Mouse (Mus musculus): ENCODE data around the gene Gpc6. TPM values are rescaled to one million over a fixed set of nuclear protein-coding genes. Genes with fewer than 3 reads are reported as not detected.

Gene Gpc6
- polyA plus RNA-seq, 1 experiment from 2014 or later: 24.6 TPM

- 83% methylated on average over 8 of the region's 8 CpGs for WGBS
- no peak overlapping the region for H3K27ac ChIP-seq (replicated peaks)
- H3K27me3 ChIP-seq (replicated peaks): no peaks in the 10 kb centered on the region
- no peaks in the 10 kb centered on the region for H3K36me3 ChIP-seq
- ATAC-seq (ENCODE audit: low FRiP score): no peak
- H3K9me3 ChIP-seq (replicated peaks): no peaks in the 10 kb centered on the region
- no peak overlapping the region for H3K4me3 ChIP-seq (replicated peaks)
- H3K9ac ChIP-seq (replicated peaks): no peak overlapping the region
- no peak overlapping the region for H3K4me2 ChIP-seq
- 0 out of 2 replicates have a peak, but pooled peaks cover 4% of the 10 kb centered on the region for H3K4me1 ChIP-seq
These were observed 647.1 kb downstream of the Gpc6 start for GRCm38 (mm10) chr14:117572213-117572612.

- no peak for ATAC-seq (ENCODE audit: low FRiP score)
- H3K27ac ChIP-seq (replicated peaks): no peak overlapping the region
- no peaks in the 10 kb centered on the region for H3K27me3 ChIP-seq (replicated peaks)
- H3K9ac ChIP-seq (replicated peaks): no peak overlapping the region
- no peaks in the 10 kb centered on the region for H3K9me3 ChIP-seq (replicated peaks)
- H3K4me2 ChIP-seq: no peak overlapping the region
- WGBS: 67% methylated on average over 6 of the region's 6 CpGs
- 0 out of 2 replicates have a peak, but pooled peaks cover 4% of the 10 kb centered on the region for H3K4me1 ChIP-seq
- H3K4me3 ChIP-seq (replicated peaks): no peak overlapping the region
- no peaks in the 10 kb centered on the region for H3K36me3 ChIP-seq
These were observed 649.1 kb downstream of the Gpc6 start for GRCm38 (mm10) chr14:117574216-117574615.

GRCm38 (mm10) chr14:117581740-117582139 is 656.6 kb downstream of the Gpc6 start:
- Histone ChIP-seq H3K9me3 (replicated peaks) (no peaks in the 10 kb centered on the region), H3K4me1 (no peaks in the 10 kb centered on the region), H3K4me3 (replicated peaks) (no peak overlapping the region), H3K4me2 (no peak overlapping the region), H3K27me3 (replicated peaks) (no peaks in the 10 kb centered on the region), H3K36me3 (no peaks in the 10 kb centered on the region), H3K27ac (replicated peaks) (no peak overlapping the region), H3K9ac (replicated peaks) (no peak overlapping the region)
- no peak for ATAC-seq (ENCODE audit: low FRiP score)
- WGBS: 96% methylated on average over 6 of the region's 6 CpGs

GRCm38 (mm10) chr14:117599758-117600157 is 674.6 kb downstream of the Gpc6 start:
- Histone ChIP-seq H3K9me3 (replicated peaks) (no peaks in the 10 kb centered on the region), H3K4me2 (no peak overlapping the region), H3K9ac (replicated peaks) (no peak overlapping the region), H3K4me1 (0 out of 2 replicates have a peak, but pooled peaks cover 2% of the 10 kb centered on the region), H3K27me3 (replicated peaks) (no peaks in the 10 kb centered on the region), H3K27ac (replicated peaks) (no peak overlapping the region), H3K36me3 (no peaks in the 10 kb centered on the region), H3K4me3 (replicated peaks) (no peak overlapping the region)
- no peak for ATAC-seq (ENCODE audit: low FRiP score)
- 62% methylated on average over 5 of the region's 5 CpGs for WGBS

GRCm38 (mm10) chr14:117603837-117604236 is 678.7 kb downstream of the Gpc6 start:
- Histone ChIP-seq H3K4me1 (0 out of 2 replicates have a peak, but pooled peaks cover 2% of the 10 kb centered on the region), H3K9ac (replicated peaks) (no peak overlapping the region), H3K4me2 (no peak overlapping the region), H3K27ac (replicated peaks) (no peak overlapping the region), H3K4me3 (replicated peaks) (no peak overlapping the region), H3K36me3 (no peaks in the 10 kb centered on the region), H3K27me3 (replicated peaks) (no peaks in the 10 kb centered on the region), H3K9me3 (replicated peaks) (no peaks in the 10 kb centered on the region)
- ATAC-seq (ENCODE audit: low FRiP score): no peak
- 79% methylated on average over 1 of the region's 1 CpGs for WGBS

GRCm38 (mm10) chr14:117605750-117606149 is 680.6 kb downstream of the Gpc6 start:
- Histone ChIP-seq H3K27ac (replicated peaks) (no peak overlapping the region), H3K4me1 (no peaks in the 10 kb centered on the region), H3K9ac (replicated peaks) (no peak overlapping the region), H3K36me3 (no peaks in the 10 kb centered on the region), H3K4me2 (no peak overlapping the region), H3K9me3 (replicated peaks) (no peaks in the 10 kb centered on the region), H3K4me3 (replicated peaks) (no peak overlapping the region), H3K27me3 (replicated peaks) (no peaks in the 10 kb centered on the region)
- WGBS: 72% methylated on average over 2 of the region's 2 CpGs
- no peak for ATAC-seq (ENCODE audit: low FRiP score)

- ATAC-seq (ENCODE audit: low FRiP score): no peak
- WGBS: 60% methylated on average over 3 of the region's 3 CpGs
These were observed 686.0 kb downstream of the Gpc6 start for GRCm38 (mm10) chr14:117611113-117611512.

GRCm38 (mm10) chr14:117625100-117625710 is 700.1 kb downstream of the Gpc6 start:
- Histone ChIP-seq H3K4me2 (no peak overlapping the region), H3K4me1 (no peaks in the 10 kb centered on the region), H3K9ac (replicated peaks) (no peak overlapping the region), H3K36me3 (no peaks in the 10 kb centered on the region), H3K4me3 (replicated peaks) (no peak overlapping the region), H3K9me3 (replicated peaks) (no peaks in the 10 kb centered on the region), H3K27ac (replicated peaks) (no peak overlapping the region), H3K27me3 (replicated peaks) (no peaks in the 10 kb centered on the region)
- 76% methylated on average over 9 of the region's 9 CpGs for WGBS
- ATAC-seq (ENCODE audit: low FRiP score): no peak

More at GRCm38 (mm10) chr14:117611113-117611512, 686.0 kb downstream of the Gpc6 start:
- Histone ChIP-seq H3K9me3 (replicated peaks) (no peaks in the 10 kb centered on the region), H3K36me3 (no peaks in the 10 kb centered on the region), H3K27ac (replicated peaks) (no peak overlapping the region), H3K4me1 (no peaks in the 10 kb centered on the region), H3K9ac (replicated peaks) (no peak overlapping the region), H3K27me3 (replicated peaks) (no peaks in the 10 kb centered on the region), H3K4me3 (replicated peaks) (no peak overlapping the region), H3K4me2 (no peak overlapping the region)

GRCm38 (mm10) chr14:117634238-117634940 is 709.3 kb downstream of the Gpc6 start:
- ATAC-seq (ENCODE audit: low FRiP score): no peak

GRCm38 (mm10) chr14:117641853-117642252 is 716.7 kb downstream of the Gpc6 start:
- WGBS: 81% methylated on average over 2 of the region's 2 CpGs
- Histone ChIP-seq H3K9me3 (replicated peaks) (no peaks in the 10 kb centered on the region), H3K36me3 (no peaks in the 10 kb centered on the region), H3K4me2 (no peak overlapping the region), H3K27me3 (replicated peaks) (no peaks in the 10 kb centered on the region), H3K27ac (replicated peaks) (no peak overlapping the region), H3K9ac (replicated peaks) (no peak overlapping the region), H3K4me1 (no peaks in the 10 kb centered on the region), H3K4me3 (replicated peaks) (no peak overlapping the region)
- ATAC-seq (ENCODE audit: low FRiP score): no peak

More at GRCm38 (mm10) chr14:117634238-117634940, 709.3 kb downstream of the Gpc6 start:
- H3K27ac ChIP-seq (replicated peaks): no peak overlapping the region
- H3K4me2 ChIP-seq: no peak overlapping the region
- H3K4me3 ChIP-seq (replicated peaks): no peak overlapping the region
- H3K9me3 ChIP-seq (replicated peaks): no peaks in the 10 kb centered on the region
- H3K36me3 ChIP-seq: no peaks in the 10 kb centered on the region
- no peak overlapping the region for H3K9ac ChIP-seq (replicated peaks)
- H3K27me3 ChIP-seq (replicated peaks): no peaks in the 10 kb centered on the region
- no peaks in the 10 kb centered on the region for H3K4me1 ChIP-seq
- 46% methylated on average over 14 of the region's 14 CpGs for WGBS

GRCm38 (mm10) chr14:117643069-117643468 is 718.0 kb downstream of the Gpc6 start:
- H3K27me3 ChIP-seq (replicated peaks): no peaks in the 10 kb centered on the region
- no peaks in the 10 kb centered on the region for H3K4me1 ChIP-seq
- H3K27ac ChIP-seq (replicated peaks): no peak overlapping the region
- H3K36me3 ChIP-seq: no peaks in the 10 kb centered on the region
- H3K4me2 ChIP-seq: no peak overlapping the region
- no peaks in the 10 kb centered on the region for H3K9me3 ChIP-seq (replicated peaks)
- no peak for ATAC-seq (ENCODE audit: low FRiP score)
- 85% methylated on average over 1 of the region's 1 CpGs for WGBS
- no peak overlapping the region for H3K4me3 ChIP-seq (replicated peaks)
- H3K9ac ChIP-seq (replicated peaks): no peak overlapping the region
